Mouse (Mus musculus) gastrocnemius, postnatal 36 days (tissue): ENCODE data around the gene Srsf4. TPM values are rescaled to one million over a fixed set of nuclear protein-coding genes. Genes with fewer than 3 reads are reported as not detected.

Experiments
- DNase-seq, 2 experiments: peaks; one replicate each; pipeline ENCODE4 v3.0.0; 2022
- intact Hi-C: fragments of 180-260 bp; cut with DNase I; formaldehyde crosslinking; loops from one replicate; pipeline ENCODE4 v1.15.1; 2025
- long read RNA-seq, 2 experiments: library from polyadenylated mRNA; stranded (forward); transcript quantifications; one replicate each; pipeline ENCODE4 v2.0.0; 2021
- total RNA-seq, 2 experiments: library from RNA; stranded (reverse); gene quantifications; 2 replicates each; pipeline ENCODE4 v1.2.3; 2021

Srsf4 gene
- 10 to 100 TPM; 27.8 to 28.4 TPM for total RNA-seq
- long read RNA-seq, experiment 1, transcript Srsf4-202 (6 exons, 2,257 nt), result major isoform, 24 of 26 reads
- long read RNA-seq, experiment 1, partial matches to known transcripts, result 2 of 26 reads
- long read RNA-seq, experiment 1, other reads (novel, unspliced or antisense), result 0 of 26 reads
- long read RNA-seq, experiment 2, transcript Srsf4-202 (6 exons, 2,257 nt), result major isoform, 29 of 32 reads
- long read RNA-seq, experiment 2, partial matches to known transcripts, result 0 of 32 reads
- long read RNA-seq, experiment 2, other reads (novel, unspliced or antisense), result 3 of 32 reads

DNA sequence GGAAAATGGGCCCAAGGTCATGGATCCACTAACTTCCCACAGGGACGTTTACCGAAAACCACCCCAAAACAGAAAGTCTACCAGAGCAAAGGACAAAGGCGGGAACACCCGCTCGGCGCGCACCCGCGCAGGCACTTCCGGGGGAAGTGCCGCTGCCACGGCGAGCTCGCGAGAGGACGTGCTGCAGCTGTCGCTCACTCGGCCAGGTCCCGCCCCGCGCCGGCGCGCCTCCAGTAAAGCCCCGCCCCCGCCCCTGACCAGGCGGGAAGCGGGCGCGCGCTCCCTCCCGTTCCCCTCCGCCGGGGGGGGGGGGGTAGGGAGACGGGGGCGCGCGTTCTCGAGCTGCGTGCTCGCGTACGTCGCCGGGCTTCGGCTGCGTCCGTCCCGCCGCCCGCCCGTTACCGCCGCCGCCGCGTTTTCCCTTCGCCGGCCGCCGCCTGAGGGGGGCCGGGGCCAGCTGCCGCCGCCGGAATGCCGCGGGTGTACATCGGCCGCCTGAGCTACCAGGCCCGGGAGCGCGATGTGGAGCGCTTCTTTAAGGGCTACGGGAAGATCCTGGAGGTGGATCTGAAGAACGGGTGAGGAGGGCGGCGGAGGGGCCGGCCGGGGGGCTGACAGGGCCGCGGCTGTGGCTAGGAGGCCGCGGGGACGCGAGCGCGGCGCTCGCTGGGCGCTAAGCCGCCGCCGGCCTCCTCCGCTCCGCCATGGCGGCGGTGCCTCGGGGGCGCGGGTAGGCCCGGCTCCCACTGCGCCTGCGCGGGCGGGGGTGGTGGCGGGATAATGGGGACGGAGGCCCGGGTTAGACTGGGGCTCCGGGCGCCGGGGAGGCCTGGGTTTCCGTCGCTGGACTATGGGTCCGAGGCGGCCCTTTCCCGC lies at the start of gene Srsf4:
Gene Srsf4 (plus strand): TSS at position 325 of the 876 bp plus-strand sequence.
- peak; percentile 88 to 91 for DNase-seq
- intact Hi-C loops, result no loop called here

DNA sequence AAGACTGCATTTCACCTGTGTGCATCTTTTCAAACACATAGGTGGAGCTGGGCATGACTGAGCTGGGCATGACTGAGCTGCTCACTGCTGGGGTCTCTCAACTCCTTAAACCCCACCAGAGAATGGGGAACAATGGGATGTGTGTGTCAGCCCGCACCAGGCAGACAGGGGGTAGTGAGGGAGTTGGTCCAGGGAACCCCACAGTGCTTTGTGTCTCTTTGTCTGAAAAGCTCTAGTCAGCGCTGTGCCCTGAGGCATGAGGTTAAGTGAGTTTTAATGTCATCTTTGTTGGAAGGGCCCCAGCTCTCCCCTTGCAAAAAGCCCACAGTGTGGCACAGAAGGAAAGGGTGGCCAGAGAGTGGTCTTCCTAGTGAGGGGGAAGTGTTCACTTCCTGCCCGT lies 48.5 kb upstream of the Srsf4 start:
- DNase-seq, result no peak
- intact Hi-C loops, result no loop called here

DNA sequence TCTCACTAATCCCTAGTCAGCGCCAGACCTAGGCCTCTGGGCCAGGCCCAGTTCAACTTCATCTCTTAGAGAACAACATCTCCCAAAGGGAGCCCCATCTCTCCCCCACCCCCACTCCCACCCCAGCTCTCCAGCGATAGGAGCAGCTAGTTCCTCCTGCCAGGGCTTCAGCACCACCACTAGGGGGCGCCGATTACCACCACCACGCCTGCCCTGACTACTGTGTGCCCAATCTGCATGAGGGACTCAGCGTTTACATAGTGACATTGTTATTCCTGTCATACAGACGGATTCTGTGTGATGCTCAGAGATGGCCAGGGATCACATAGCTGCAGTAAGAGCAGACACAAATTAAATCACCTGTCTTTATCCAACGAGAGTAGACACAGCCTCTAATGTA lies 47.6 kb upstream of the Srsf4 start:
- DNase-seq, result no peak
- intact Hi-C loops, result no loop called here

DNA sequence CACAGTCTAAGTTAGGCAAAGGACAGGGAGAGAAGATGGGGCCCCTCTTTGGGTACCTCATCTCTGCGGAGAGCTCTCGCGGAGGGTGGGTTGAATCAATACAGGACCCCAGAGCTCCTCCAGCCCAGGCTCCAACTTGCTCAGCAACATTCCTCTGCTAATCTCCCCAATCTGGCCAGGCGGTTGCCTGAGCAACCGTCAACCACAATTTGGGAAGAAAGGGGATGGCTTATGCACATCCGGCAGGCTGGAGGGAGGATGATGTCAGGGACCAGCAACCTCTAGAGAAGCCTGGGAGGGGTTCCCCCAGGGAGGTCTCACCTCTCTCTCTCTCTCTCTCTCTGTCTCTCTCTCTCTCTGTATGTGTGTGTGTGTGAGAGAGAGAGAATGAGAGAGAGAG lies 46.5 kb upstream of the Srsf4 start:
- intact Hi-C loops, result no loop called here
- DNase-seq, result no peak

DNA sequence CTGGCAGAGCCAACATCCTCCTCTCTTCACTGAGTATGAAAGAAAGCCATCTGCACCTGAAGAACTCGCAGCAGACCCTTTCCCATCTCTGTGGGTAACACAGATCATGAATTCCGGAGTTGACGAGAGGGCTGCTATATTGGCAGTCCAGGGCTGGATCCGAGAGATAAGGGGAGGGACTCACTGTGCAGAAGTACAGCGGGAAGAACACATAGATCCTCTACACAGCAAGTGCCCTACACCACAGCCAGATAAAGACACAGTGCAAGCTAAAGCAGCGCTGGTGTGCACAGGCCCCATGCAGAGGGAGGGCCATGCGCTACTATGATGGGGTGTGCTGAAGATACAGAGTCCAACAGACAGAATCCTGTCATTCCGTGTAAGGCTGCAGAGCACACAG lies 44.3 kb upstream of the Srsf4 start:
- intact Hi-C loops, result no loop called here
- no peak for DNase-seq

DNA sequence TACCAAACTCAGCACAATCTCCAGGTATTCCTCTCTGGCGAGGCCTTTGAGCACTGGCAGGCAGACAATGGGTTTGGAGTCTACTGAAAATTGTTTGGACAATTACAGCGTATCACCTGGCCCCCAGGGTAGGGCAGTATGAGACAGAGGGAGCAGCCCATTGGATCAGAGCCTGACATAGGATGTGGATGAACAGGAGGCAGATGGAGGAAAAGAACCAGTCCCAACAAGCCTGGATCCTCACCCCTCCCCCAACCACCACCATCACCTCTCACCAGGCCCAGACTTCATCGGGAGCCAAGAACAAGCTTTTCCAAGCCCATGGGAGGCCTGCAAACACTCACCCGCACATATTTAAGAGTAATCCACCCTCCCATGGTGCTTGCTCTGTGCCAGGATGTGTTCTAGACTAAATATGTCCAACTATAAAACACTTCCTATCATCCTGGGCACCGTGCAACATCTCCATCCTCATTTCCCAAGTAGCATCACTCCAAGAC lies 41.8 kb upstream of the Srsf4 start:
- intact Hi-C loops, result loop anchor here (10.0 kb wide), 1 partner anchor 437 kb away; no protein-coding TSS in a partner anchor
- no peak for DNase-seq

DNA sequence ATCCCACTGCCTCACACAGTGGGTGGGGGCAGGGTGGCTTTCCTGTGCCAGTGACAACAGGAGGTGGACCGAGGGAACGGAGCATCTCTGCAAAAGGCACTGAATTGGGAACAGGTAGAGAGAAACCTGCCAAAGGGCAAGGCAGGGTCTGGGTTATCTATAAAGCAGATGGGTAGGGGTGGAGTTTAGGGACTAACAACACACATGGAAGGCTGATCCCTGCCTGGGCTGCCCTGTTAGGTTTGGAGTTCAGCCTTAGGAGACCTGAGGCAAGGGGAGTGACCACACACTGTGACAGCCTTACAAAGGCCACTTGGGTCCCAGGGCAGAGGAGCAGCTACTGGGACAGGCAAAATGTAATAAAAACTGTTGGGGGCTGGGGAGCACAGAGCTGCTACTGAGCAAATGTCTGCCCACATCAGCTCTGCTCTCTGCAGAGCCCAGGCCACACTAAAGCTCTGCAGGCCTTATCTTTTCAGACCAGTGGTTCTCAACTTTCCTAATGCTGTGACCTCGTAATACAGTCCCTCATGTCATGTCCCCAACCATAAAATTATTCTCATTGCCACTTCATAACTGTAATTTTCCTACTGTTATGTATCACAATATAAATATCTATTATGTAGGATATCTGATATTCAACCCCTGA lies 40.5 kb upstream of the Srsf4 start:
- DNase-seq, result no peak
- intact Hi-C loops, result loop anchor here (10.0 kb wide), 1 partner anchor 438 kb away; no protein-coding TSS in a partner anchor

DNA sequence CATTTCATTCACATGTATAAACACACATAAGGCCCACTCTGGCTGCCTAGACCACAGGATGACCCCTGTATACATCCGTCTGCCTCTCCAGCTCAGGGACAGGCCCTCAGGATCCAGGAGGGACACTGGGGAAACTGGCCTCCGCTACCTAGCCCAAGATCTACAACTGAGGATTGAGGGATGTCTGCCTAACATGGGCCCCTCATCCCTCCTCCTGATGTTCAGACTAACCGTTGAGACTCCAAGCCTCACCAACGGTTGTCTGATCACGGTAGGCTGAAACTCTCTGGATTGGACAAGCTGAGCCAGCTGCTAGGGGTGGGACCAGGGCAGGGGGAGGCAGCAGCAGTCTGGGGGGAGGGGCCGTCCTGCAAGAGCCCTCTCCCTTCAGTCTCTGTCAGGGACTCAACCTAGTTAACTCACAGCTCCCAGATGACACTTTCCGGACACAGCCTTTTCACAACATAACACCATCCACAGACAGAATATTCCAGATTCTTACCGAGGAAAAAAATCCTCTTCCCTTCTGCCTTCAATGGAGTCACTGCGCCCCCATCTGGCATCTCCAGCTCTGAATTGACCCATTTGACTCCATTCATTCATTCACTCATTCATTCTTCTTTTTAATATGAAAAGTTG lies 39.3 kb upstream of the Srsf4 start:
- DNase-seq, result no peak
- intact Hi-C loops, result loop anchor here (10.0 kb wide), 1 partner anchor 439 kb away; no protein-coding TSS in a partner anchor

DNA sequence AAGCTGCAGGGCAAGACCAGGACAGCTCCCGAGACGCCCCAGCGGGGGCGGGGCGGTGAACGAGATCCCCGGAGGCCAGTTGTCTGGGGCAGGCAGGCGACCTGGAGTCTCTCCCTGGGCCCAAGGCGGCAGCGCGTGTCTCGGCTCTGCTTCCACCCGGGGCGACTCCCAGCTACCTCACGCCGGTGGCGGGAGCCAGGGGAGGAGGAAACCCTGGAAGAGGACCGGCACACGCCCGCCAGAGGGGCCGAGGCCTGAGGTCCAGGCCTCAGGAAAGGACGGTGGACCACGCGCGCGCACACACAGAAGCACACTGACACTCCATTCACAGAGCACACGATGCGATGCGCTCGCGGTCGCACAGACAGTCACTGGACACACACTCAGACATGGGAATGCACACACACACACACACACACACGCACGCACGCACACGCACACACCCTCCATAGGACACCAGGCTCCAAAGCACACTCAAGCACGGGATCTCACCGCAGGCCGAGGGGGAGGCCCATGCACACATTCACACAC lies 37.0 kb upstream of the Srsf4 start:
- intact Hi-C loops, result loop anchor here (2.0 to 10.0 kb wide), 7 partner anchors 54 to 874 kb away; no protein-coding TSS in a partner anchor
- peak; percentile 20 to 35 for DNase-seq

DNA sequence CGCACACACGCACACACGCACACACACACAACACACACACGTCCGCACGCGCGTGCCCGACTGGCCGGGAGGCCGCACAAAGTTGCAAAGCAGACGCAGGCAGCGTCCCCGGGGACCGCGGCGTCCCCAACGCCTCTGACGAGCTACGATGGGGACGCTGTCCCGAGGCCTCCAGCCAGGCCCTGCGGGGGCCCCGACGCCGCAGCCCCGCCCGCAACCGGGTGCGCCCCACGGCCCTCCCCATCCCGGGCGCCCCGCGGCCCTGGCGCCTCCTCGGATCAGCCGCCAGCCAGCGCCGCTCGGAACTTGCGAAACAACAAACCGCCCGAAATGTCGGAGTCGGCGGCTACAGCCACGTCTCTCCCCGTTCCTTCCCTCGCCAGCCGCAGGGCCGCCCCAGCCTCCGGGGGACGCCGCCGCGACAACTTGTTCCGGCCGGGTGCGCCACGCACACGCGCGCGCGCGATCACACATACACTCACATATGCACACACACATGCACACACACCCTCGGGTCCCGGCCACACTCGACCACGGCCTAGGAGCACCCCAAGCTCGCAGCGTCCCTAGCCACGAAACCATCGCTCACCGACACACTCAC lies 36.4 kb upstream of the Srsf4 start:
- intact Hi-C loops, result loop anchor here (2.0 to 10.0 kb wide), 7 partner anchors 55 to 875 kb away; no protein-coding TSS in a partner anchor
- peak in 1 of 2 experiments; percentile 37 for DNase-seq

DNA sequence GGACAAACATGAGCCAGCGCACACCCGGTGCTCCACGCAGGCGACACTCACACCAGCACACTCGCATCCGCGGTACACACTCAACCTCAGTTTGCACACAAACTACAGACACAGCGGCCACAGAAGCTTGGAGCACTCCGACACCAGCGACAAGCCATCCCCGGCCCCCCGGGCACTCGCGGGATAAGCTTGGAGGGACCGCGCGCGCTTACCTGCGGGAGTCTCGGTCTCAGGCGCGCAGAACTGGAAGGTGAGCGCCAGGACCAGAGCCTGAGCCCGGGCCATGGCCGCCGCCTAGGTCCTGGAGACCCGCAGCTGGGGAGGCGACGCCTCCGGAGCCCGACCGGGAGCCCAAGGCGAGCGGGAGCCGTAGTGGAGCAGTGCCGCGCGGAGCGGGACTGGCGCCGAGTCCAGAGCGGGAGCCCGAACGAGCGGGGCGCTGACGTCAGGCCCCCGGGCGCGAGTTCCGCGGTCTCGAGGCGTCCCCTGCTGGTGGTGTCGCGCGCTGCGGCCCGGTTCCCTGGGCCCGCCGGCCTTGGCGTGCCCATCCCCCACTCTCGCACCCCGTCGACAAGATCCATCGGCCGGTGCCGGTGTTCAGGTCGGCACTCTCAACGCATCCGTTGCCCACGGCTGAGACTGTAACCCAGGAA lies 35.4 kb upstream of the Srsf4 start, which contains the start of gene Ptpru:
Gene Ptpru (minus strand): TSS at position 417 of the 653 bp plus-strand sequence.
- DNase-seq, result peak; percentile 84 to 90
- intact Hi-C loops, result loop anchor here (2.0 to 10.0 kb wide), 7 partner anchors 56 to 876 kb away; no protein-coding TSS in a partner anchor

DNA sequence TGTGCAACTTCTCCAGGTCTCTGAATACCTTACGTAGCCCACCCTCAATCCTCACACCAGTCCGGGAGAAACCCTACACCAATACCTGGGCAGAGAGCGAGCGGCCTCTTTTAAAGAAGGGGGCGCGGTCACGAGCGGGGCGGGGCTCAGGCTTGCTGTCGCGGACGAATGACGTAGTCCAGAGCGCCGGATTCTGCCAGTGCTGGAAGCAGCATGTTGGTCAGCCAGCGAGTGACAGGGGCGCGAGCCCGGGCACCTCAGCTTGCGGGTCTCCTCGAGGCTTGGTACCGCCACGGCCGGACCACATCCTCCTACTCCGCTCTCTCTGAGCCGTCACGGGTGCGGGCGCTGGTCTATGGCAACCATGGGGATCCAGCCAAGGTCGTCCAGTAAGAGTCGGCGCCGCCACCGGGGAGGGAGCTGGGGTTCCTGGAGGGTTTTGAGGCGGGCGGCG lies 30.1 kb upstream of the Srsf4 start, which contains the start of gene Mecr:
Gene Mecr (plus strand): TSS at position 181 of the 454 bp plus-strand sequence.
- peak; percentile 89 to 93 for DNase-seq
- intact Hi-C loops, result no loop called here

DNA sequence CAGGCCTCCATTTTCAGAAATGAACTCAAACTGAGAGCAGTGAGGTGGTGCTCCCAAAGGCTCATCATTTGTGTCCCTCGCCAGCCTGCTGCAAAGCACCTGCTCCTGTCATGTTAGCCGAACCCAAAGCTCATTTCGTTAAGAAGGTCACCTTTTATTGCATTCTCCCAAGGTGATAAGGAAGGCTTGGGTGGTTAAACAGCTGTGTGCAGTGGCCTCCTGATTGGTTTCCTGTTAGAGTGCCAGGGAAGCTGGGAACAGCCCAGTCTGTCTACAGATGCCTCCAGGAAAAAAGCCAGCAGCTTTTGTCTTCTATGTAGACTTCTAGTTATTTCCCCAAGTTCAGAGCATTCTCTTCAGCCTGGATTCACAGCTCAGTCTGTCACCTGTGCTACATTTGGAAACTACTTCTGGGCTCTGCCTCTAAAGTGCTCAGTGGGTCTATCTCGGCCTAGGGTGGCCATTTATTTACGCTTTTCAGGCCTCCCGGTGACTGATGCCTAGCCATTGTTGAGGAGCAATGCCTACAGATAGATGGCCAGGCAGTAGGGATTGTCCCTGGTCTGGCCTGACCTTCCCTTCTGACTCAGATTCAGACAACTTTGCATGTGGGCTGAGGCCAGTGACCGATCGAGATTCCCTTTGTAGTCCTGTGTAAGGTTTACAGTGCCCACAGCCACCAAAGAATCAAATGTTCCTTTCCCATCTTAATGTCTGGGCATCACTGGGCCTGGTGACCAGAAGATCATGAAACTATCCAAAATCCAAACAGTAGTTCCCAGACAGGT lies 27.2 kb upstream of the Srsf4 start:
- intact Hi-C loops, result no loop called here
- DNase-seq, result no peak

DNA sequence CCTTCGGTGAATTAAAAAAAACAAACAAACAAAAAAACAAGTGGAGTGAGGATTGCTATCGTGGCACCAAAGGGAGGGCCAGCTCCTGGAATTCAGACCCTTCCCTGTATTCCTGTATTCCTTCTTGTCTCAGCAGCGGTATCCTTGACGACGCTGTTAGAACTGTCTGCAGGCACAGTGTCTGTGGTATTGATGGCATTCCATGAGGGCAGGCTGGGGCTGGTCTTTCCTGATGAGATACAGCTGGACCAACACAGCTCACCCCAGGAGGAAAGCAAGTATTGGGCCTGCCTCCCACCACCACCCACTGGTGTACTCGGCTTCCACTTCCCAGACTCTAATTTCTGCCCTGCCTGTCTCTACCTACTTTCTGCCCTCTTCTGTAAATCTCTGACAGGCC lies 25.3 kb upstream of the Srsf4 start:
- no peak for DNase-seq
- intact Hi-C loops, result no loop called here

DNA sequence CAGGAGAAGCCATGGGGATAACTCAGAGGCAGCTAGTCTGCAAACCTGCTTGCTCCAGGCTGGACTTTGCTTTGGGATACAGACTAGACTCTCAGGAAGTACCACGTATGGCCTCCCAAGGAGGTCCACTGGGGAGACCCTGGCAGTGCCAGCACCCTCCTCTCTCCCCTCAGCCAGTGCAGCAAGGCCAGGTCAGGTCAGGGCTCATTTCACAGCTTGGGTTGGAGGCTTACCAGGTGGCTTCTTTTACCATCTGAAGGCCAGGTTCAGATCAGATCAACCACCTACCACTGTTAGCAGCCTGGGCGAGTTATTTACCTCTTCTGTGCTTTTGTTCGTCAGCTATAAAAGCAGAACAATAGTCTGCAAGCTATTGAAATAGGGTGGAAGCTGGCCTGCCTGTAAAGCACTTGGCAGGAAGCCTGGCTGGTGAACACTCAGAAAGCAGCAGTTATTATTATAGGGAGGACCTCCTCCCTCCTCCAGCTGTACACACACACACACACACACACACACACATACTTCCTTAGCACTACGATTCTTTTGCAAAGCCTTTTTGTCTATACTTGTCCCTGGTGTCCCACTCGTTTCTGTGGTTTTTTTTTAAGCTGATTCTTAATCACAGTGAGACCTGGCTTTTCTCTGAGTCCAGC lies 23.3 kb upstream of the Srsf4 start:
- intact Hi-C loops, result no loop called here
- DNase-seq, result peak in 1 of 2 experiments; percentile 48

DNA sequence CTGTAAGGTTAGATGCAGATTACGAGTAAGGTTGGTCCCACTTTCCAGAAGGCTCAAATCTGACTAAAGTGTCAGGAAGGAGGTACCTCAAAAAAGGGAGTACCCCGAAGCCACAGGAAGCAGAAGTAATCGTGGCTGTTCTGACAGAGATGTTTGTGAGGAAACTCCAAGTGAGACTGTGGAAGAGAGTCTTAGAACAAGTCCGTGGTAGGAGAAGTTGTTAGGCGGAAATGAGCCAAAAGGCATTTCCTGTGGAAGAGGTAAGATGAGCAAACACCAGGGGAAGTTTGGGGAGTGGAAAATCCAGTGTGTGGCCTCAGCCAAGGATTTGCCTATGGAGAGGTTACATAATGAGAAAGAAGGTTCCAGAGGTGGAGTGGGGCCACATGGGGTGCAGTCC lies 18.5 kb upstream of the Srsf4 start:
- no peak for DNase-seq
- intact Hi-C loops, result no loop called here
